Mouse (Mus musculus) yolk sac, embryonic 10.5 days (tissue): Measurements from ENCODE around the gene Dnmt3a.

Experiments
- DNase-seq: peaks from one replicate; pipeline ENCODE4 v3.0.0-alpha.2; 2017; ENCODE audit warnings: low spot score

Gene Dnmt3a

GRCm38 (mm10) chr12:3805852-3806251 is at the start of gene Dnmt3a:
TSS of gene Dnmt3a (plus strand) at chr12:3806007.
- DNase-seq: no peak

GRCm38 (mm10) chr12:3756216-3756615 is 49.6 kb upstream of the Dnmt3a start:
- no peak for DNase-seq

GRCm38 (mm10) chr12:3758127-3758526 is 47.7 kb upstream of the Dnmt3a start:
- peak; percentile 26 for DNase-seq

- DNase-seq: peak; percentile 29
These were observed 46.4 kb upstream of the Dnmt3a start for GRCm38 (mm10) chr12:3759419-3759818.

GRCm38 (mm10) chr12:3760876-3761590 is 44.8 kb upstream of the Dnmt3a start:
- no peak for DNase-seq

GRCm38 (mm10) chr12:3761591-3762295 is 44.1 kb upstream of the Dnmt3a start:
- no peak for DNase-seq

GRCm38 (mm10) chr12:3764191-3764804 is 41.5 kb upstream of the Dnmt3a start:
- no peak for DNase-seq

GRCm38 (mm10) chr12:3767360-3767759 is 38.4 kb upstream of the Dnmt3a start:
- DNase-seq: no peak

GRCm38 (mm10) chr12:3768391-3768790 is 37.4 kb upstream of the Dnmt3a start:
- no peak for DNase-seq

GRCm38 (mm10) chr12:3770546-3770945 is 35.3 kb upstream of the Dnmt3a start:
- DNase-seq: no peak

- no peak for DNase-seq
These were observed 34.7 kb upstream of the Dnmt3a start for GRCm38 (mm10) chr12:3771080-3771479.

- no peak for DNase-seq
These were observed 32.2 kb upstream of the Dnmt3a start for GRCm38 (mm10) chr12:3773643-3774042.

- no peak for DNase-seq
These were observed 29.8 kb upstream of the Dnmt3a start for GRCm38 (mm10) chr12:3776015-3776414.

- DNase-seq: peak; percentile 65
These were observed 28.1 kb upstream of the Dnmt3a start for GRCm38 (mm10) chr12:3777682-3778081.

- peak; percentile 28 for DNase-seq
These were observed 27.5 kb upstream of the Dnmt3a start for GRCm38 (mm10) chr12:3778286-3778685.

GRCm38 (mm10) chr12:3779639-3780038 is 26.2 kb upstream of the Dnmt3a start:
- DNase-seq: no peak

GRCm38 (mm10) chr12:3780405-3780891 is 25.4 kb upstream of the Dnmt3a start:
- DNase-seq: peak; percentile 72

- DNase-seq: peak; percentile 70
These were observed 24.8 kb upstream of the Dnmt3a start for GRCm38 (mm10) chr12:3780931-3781471.

GRCm38 (mm10) chr12:3781482-3781881 is 24.3 kb upstream of the Dnmt3a start:
- peak; percentile 86 for DNase-seq

- no peak for DNase-seq
These were observed 22.5 kb upstream of the Dnmt3a start for GRCm38 (mm10) chr12:3783196-3783825.

GRCm38 (mm10) chr12:3784258-3784657 is 21.5 kb upstream of the Dnmt3a start:
- no peak for DNase-seq

GRCm38 (mm10) chr12:3784729-3785128 is 21.1 kb upstream of the Dnmt3a start:
- no peak for DNase-seq
